Mouse (Mus musculus) hindbrain, embryonic 13.5 days (tissue): ENCODE results near the gene Gm27029. TPM values are rescaled to one million over a fixed set of nuclear protein-coding genes. Genes with fewer than 3 reads are reported as not detected.

ENCODE experiments used
- ATAC-seq: fragments of 200-750 bp; cut with Nextera tagmentation; 2 replicates; pipeline ENCODE4 v1.8.0; 2017; ENCODE audit warnings: moderate TSS enrichment; ENCODE audit not compliant: low FRiP score
- H3K27ac ChIP-seq: fragments of 300-500 bp; sonication (generic); 2 replicates; pipeline ENCODE4 v1.5.1; 2015; ENCODE audit warnings: inconsistent platforms, mild to moderate bottlenecking, moderate library complexity
- H3K27me3 ChIP-seq: fragments of 300-500 bp; sonication (generic); 2 replicates; pipeline ENCODE4 v1.6.1; 2015; ENCODE audit warnings: mild to moderate bottlenecking, inconsistent platforms
- H3K36me3 ChIP-seq: fragments of 300-500 bp; sonication (generic); 2 replicates; pipeline ENCODE4 v1.6.1; 2015; ENCODE audit warnings: mild to moderate bottlenecking, inconsistent platforms
- H3K4me1 ChIP-seq: fragments of 300-500 bp; sonication (generic); replicated peaks from 2 replicates; pipeline ENCODE4 v1.6.1; 2015; ENCODE audit warnings: inconsistent platforms
- H3K4me2 ChIP-seq: fragments of 300-500 bp; sonication (generic); 2 replicates; pipeline ENCODE4 v1.6.1; 2015; ENCODE audit warnings: inconsistent platforms, mild to moderate bottlenecking, moderate library complexity
- H3K4me3 ChIP-seq: fragments of 300-500 bp; sonication (generic); 2 replicates; pipeline ENCODE4 v1.5.1; 2015; ENCODE audit warnings: mild to moderate bottlenecking, inconsistent platforms
- H3K9ac ChIP-seq: fragments of 300-500 bp; sonication (generic); 2 replicates; pipeline ENCODE4 v1.6.1; 2015; ENCODE audit warnings: mild to moderate bottlenecking, inconsistent platforms
- H3K9me3 ChIP-seq: fragments of 300-500 bp; sonication (generic); 2 replicates; pipeline ENCODE4 v1.6.1; 2016; ENCODE audit warnings: inconsistent platforms
- WGBS: fragments of 180-500 bp; shearing (Covaris S2); methylation state at CpG from one replicate; pipeline ENCODE4 v1.1.7; 2015; 5-methylcytosine and 5-hydroxymethylcytosine counted together
- polyA plus RNA-seq: library from polyadenylated mRNA; unstranded; fragments of >200 nt; fragmentation: Nextera tagmentation; extraction: Ambion mirVana; gene quantifications from 2 replicates; pipeline ENCODE4 v1.2.1, GENCODE M21; 2015

The Gm27029 gene
- polyA plus RNA-seq, 1 experiment from 2014 or later = 4.8 TPM

- H3K36me3 ChIP-seq = peaks cover 24% of the 10 kb centered on the region
- no peaks in the 10 kb centered on the region for H3K27me3 ChIP-seq
- H3K4me2 ChIP-seq = peak overlapping the region; percentile 92
- H3K9ac ChIP-seq = peak overlapping the region; percentile 98
- H3K4me3 ChIP-seq = peak overlapping the region; percentile 94
- 2% methylated on average over 51 of the region's 51 CpGs for WGBS
- peak; percentile 44 for ATAC-seq
- peaks cover 61% of the 10 kb centered on the region for H3K4me1 ChIP-seq
- H3K9me3 ChIP-seq = no peaks in the 10 kb centered on the region
- H3K27ac ChIP-seq = peak overlapping the region; percentile 97
These were observed 40.7 kb upstream of the Gm27029 start for GRCm38 (mm10) chr11:101465101-101465868.

GRCm38 (mm10) chr11:101464211-101465100 lies 39.9 kb upstream of the Gm27029 start, which contains the start of gene Rnd2:
Gene Rnd2 (plus strand): TSS chr11:101464999.
- Histone ChIP-seq H3K36me3 (peaks cover 32% of the 10 kb centered on the region), H3K9ac (peak within 1 kb of the TSS; percentile 98), H3K4me1 (peaks cover 55% of the 10 kb centered on the region), H3K4me2 (peak within 1 kb of the TSS; percentile 92), H3K27me3 (no peaks in the 10 kb centered on the region), H3K9me3 (no peaks in the 10 kb centered on the region), H3K4me3 (peak within 1 kb of the TSS; percentile 94), H3K27ac (peak within 1 kb of the TSS; percentile 97)
- WGBS = 10% methylated on average over 12 of the region's 12 CpGs
- ATAC-seq = no peak

GRCm38 (mm10) chr11:101462583-101463440 lies 38.2 kb upstream of the Gm27029 start:
- no peaks in the 10 kb centered on the region for H3K9me3 ChIP-seq
- H3K4me1 ChIP-seq = peaks cover 46% of the 10 kb centered on the region
- peak overlapping the region; percentile 64 for H3K27ac ChIP-seq
- peak overlapping the region; percentile 92 for H3K4me2 ChIP-seq
- H3K9ac ChIP-seq = peak overlapping the region; percentile 98
- H3K4me3 ChIP-seq = peak overlapping the region; percentile 94
- no peaks in the 10 kb centered on the region for H3K27me3 ChIP-seq
- ATAC-seq = no peak
- peaks cover 49% of the 10 kb centered on the region for H3K36me3 ChIP-seq
- WGBS = 28% methylated on average over 13 of the region's 13 CpGs

- Histone ChIP-seq H3K27me3 (no peaks in the 10 kb centered on the region), H3K4me2 (peak overlapping the region; percentile 92; the same call in 1 of the 2 replicates), H3K36me3 (peaks cover 55% of the 10 kb centered on the region), H3K4me1 (peaks cover 39% of the 10 kb centered on the region), H3K9ac (0 out of 2 replicates have a peak overlapping the region, but pooled peaks have one; percentile 24), H3K9me3 (no peaks in the 10 kb centered on the region), H3K27ac (peak overlapping the region; percentile 64; the same call in 1 of the 2 replicates), H3K4me3 (no peak overlapping the region)
- WGBS = 58% methylated on average over 14 of the region's 14 CpGs
- no peak for ATAC-seq
These were observed 37.5 kb upstream of the Gm27029 start for GRCm38 (mm10) chr11:101462141-101462540.

- Histone ChIP-seq H3K9ac (no peak overlapping the region), H3K4me3 (no peak overlapping the region), H3K27ac (no peak overlapping the region), H3K4me2 (no peak overlapping the region), H3K9me3 (no peaks in the 10 kb centered on the region), H3K36me3 (peaks cover 66% of the 10 kb centered on the region), H3K27me3 (no peaks in the 10 kb centered on the region), H3K4me1 (peaks cover 29% of the 10 kb centered on the region)
- no peak for ATAC-seq
- WGBS = 92% methylated on average over 15 of the region's 15 CpGs
These were observed 35.7 kb upstream of the Gm27029 start for GRCm38 (mm10) chr11:101460321-101460720.

- no peak overlapping the region; the same call in 1 of the 2 replicates for H3K9ac ChIP-seq
- 39% methylated on average over 6 of the region's 6 CpGs for WGBS
These were observed 35.1 kb upstream of the Gm27029 start for GRCm38 (mm10) chr11:101459716-101460115.

GRCm38 (mm10) chr11:101458217-101458616 lies 33.6 kb upstream of the Gm27029 start:
- peaks cover 66% of the 10 kb centered on the region for H3K36me3 ChIP-seq
- WGBS = 85% methylated on average over 12 of the region's 12 CpGs
- no peak for ATAC-seq

More at GRCm38 (mm10) chr11:101459716-101460115, 35.1 kb upstream of the Gm27029 start:
- H3K36me3 ChIP-seq = peaks cover 66% of the 10 kb centered on the region
- H3K27ac ChIP-seq = no peak overlapping the region; the same call in 1 of the 2 replicates
- H3K4me1 ChIP-seq = peaks cover 32% of the 10 kb centered on the region
- no peak overlapping the region for H3K4me2 ChIP-seq
- H3K27me3 ChIP-seq = no peaks in the 10 kb centered on the region
- H3K4me3 ChIP-seq = no peak overlapping the region
- no peak for ATAC-seq
- H3K9me3 ChIP-seq = no peaks in the 10 kb centered on the region

GRCm38 (mm10) chr11:101457631-101458030 lies 33.0 kb upstream of the Gm27029 start:
- Histone ChIP-seq H3K27ac (no peak overlapping the region), H3K36me3 (peaks cover 65% of the 10 kb centered on the region), H3K9me3 (no peaks in the 10 kb centered on the region), H3K27me3 (no peaks in the 10 kb centered on the region), H3K4me3 (no peak overlapping the region), H3K4me2 (no peak overlapping the region), H3K9ac (no peak overlapping the region), H3K4me1 (peaks cover 11% of the 10 kb centered on the region)
- WGBS = 89% methylated on average over 9 of the region's 9 CpGs
- no peak for ATAC-seq

More at GRCm38 (mm10) chr11:101458217-101458616, 33.6 kb upstream of the Gm27029 start:
- H3K9me3 ChIP-seq = no peaks in the 10 kb centered on the region
- H3K4me2 ChIP-seq = no peak overlapping the region
- no peak overlapping the region for H3K27ac ChIP-seq
- no peak overlapping the region for H3K4me3 ChIP-seq
- 0 out of 2 replicates have a peak overlapping the region, but pooled peaks have one; percentile 3 for H3K9ac ChIP-seq
- peaks cover 17% of the 10 kb centered on the region for H3K4me1 ChIP-seq
- H3K27me3 ChIP-seq = no peaks in the 10 kb centered on the region

- Histone ChIP-seq H3K9ac (no peak overlapping the region; the same call in 1 of the 2 replicates), H3K9me3 (no peaks in the 10 kb centered on the region), H3K27me3 (no peaks in the 10 kb centered on the region), H3K4me3 (no peak overlapping the region), H3K36me3 (peaks cover 46% of the 10 kb centered on the region), H3K4me1 (0 out of 2 replicates have a peak, but pooled peaks cover 5% of the 10 kb centered on the region), H3K4me2 (no peak overlapping the region), H3K27ac (no peak overlapping the region)
- WGBS = 90% methylated on average over 7 of the region's 7 CpGs
- ATAC-seq = no peak
These were observed 31.0 kb upstream of the Gm27029 start for GRCm38 (mm10) chr11:101455627-101456026.

GRCm38 (mm10) chr11:101454702-101455101 lies 30.1 kb upstream of the Gm27029 start:
- peak overlapping the region; percentile 48; the same call in 1 of the 2 replicates for H3K27ac ChIP-seq
- 0 out of 2 replicates have a peak, but pooled peaks have one; percentile 17 for ATAC-seq

GRCm38 (mm10) chr11:101452093-101452774 lies 27.6 kb upstream of the Gm27029 start:
- H3K9me3 ChIP-seq = no peaks in the 10 kb centered on the region
- H3K9ac ChIP-seq = no peak overlapping the region
- 0 out of 2 replicates have a peak, but pooled peaks cover 5% of the 10 kb centered on the region for H3K4me1 ChIP-seq
- no peak for ATAC-seq
- no peak overlapping the region for H3K27ac ChIP-seq
- H3K4me3 ChIP-seq = no peak overlapping the region
- peaks cover 12% of the 10 kb centered on the region for H3K36me3 ChIP-seq
- no peak overlapping the region for H3K4me2 ChIP-seq
- 77% methylated on average over 10 of the region's 10 CpGs for WGBS
- no peaks in the 10 kb centered on the region for H3K27me3 ChIP-seq

More at GRCm38 (mm10) chr11:101454702-101455101, 30.1 kb upstream of the Gm27029 start:
- H3K36me3 ChIP-seq = peaks cover 37% of the 10 kb centered on the region
- H3K27me3 ChIP-seq = no peaks in the 10 kb centered on the region
- H3K4me2 ChIP-seq = no peak overlapping the region
- 0 out of 2 replicates have a peak, but pooled peaks cover 5% of the 10 kb centered on the region for H3K4me1 ChIP-seq
- no peak overlapping the region for H3K4me3 ChIP-seq
- no peak overlapping the region for H3K9ac ChIP-seq
- WGBS = 41% methylated on average over 6 of the region's 6 CpGs
- no peaks in the 10 kb centered on the region for H3K9me3 ChIP-seq
